Mouse (Mus musculus) cerebellum, adult 2 months (tissue): Measurements from ENCODE around the gene Cd151.

ENCODE experiments used
- CTCF ChIP-seq: fragments of 200-500 bp; IDR thresholded peaks from 2 replicates; pipeline ENCODE4 v1.5.1; 2011; ENCODE audit warnings: low read depth, mild to moderate bottlenecking, control low read depth, low read length, moderate library complexity, borderline replicate concordance; ENCODE audit not compliant: insufficient read depth
- POLR2A ChIP-seq: fragments of 200-500 bp; IDR thresholded peaks from 2 replicates; pipeline ENCODE4 v1.6.1; 2011; ENCODE audit warnings: low read length, control low read depth, borderline replicate concordance; ENCODE audit not compliant: insufficient read depth

DNA sequence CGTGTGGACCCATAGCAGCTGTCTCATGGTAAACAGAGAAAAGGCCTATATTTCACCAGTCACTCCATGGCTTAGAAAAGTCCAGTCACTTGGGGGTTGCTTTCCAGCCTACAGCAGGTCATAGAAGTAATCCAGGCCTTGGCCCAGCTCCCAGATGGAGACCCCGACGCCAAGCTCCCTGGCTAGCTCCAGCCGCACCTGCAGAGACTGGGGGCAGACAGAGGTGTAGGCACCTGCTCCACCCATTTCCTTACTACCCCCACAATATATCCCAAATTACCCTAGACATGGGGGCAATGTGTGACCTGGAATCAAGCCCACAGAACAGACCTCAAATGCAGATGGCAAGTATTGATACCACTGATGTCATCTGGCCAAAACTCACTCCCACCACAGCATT lies 28.7 kb downstream of the Cd151 start:
- TF ChIP-seq POLR2A: no peak
- no peak for TF ChIP-seq CTCF
